Mouse (Mus musculus) heart, postnatal 36 days (tissue): ENCODE measurements at regions not wholly inside any gene's neighbourhood (a gene's known extent, or its start where the extent isn't known, plus 50 kb on each side); places are given as distances from the start of the nearest gene placed in this dataset.

ENCODE experiments used
- DNase-seq, 2 experiments: peaks; one replicate each; pipeline ENCODE4 v3.0.0; 2021 to 2022
- intact Hi-C: fragments of 180-260 bp; cut with DNase I; formaldehyde crosslinking; loops from one replicate; pipeline ENCODE4 v1.15.1; 2025

DNA sequence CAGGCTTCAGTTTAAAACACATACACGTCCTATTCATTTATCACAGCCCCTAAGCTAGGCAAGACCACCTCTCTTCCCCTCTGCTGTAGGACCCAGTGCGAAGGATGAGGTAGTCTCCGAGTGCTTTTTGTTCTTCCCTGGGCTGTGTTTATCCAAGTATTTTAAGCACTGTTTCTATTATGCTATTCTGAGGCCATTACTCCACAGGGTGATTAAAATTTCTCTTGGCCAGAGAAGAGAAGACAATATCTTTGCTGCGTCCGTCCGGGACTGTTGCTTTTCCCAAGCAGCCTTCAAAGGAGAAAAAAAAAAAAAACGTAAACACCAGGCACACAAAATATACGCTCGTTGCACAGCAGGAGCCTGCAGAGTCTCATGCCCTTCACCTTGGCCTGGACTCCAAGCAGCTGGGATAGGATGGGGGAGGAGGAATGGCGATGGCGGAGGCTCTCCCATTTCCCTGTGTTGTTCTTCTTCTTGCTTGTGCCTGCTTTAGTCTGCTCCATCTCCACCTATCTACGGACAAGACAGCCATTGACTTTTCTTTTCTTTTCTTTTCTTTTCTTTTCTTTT is 83.1 kb upstream of the Tbx3 start:
- intact Hi-C loops: no loop called here
- DNase-seq: no peak

GRCm38 (mm10) chr5:119588340-119589272 is 81.9 kb upstream of the Tbx3 start:
- DNase-seq: no peak
- intact Hi-C loops: no loop called here

- DNase-seq: no peak
- intact Hi-C loops: no loop called here
Measured at GRCm38 (mm10) chr5:119591271-119591670, 79.2 kb upstream of the Tbx3 start.

- intact Hi-C loops: no loop called here
Measured at GRCm38 (mm10) chr5:119592891-119593290, 77.6 kb upstream of the Tbx3 start.

GRCm38 (mm10) chr5:119594541-119594940 is 75.9 kb upstream of the Tbx3 start:
- DNase-seq: no peak

More at GRCm38 (mm10) chr5:119592891-119593290, 77.6 kb upstream of the Tbx3 start:
- DNase-seq: no peak

GRCm38 (mm10) chr5:119596295-119596993 is 74.0 kb upstream of the Tbx3 start:
- intact Hi-C loops: no loop called here
- no peak for DNase-seq

More at GRCm38 (mm10) chr5:119594541-119594940, 75.9 kb upstream of the Tbx3 start:
- intact Hi-C loops: no loop called here

DNA sequence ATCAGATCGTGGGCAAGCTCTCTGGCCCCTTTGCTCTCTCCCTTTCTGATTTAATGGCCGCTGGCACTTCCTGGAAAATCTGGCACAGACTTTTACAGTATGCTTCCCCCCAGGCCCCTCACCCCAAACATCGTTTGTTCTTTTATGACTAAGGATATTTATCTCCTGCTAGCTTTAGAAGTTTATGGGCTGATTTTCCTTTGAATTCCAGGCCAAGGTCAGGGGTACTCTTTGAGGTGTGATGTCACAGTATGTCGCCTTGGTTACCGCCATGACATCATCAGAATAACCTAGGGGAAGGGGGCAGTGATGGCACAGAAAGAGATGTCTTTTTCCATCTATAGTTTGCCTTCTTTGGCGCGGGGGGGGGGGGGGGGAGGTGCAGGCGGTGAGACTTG is 73.5 kb upstream of the Tbx3 start:
- DNase-seq: no peak
- intact Hi-C loops: no loop called here

- DNase-seq: no peak
- intact Hi-C loops: no loop called here
Measured at GRCm38 (mm10) chr5:119597530-119597929, 72.9 kb upstream of the Tbx3 start.

DNA sequence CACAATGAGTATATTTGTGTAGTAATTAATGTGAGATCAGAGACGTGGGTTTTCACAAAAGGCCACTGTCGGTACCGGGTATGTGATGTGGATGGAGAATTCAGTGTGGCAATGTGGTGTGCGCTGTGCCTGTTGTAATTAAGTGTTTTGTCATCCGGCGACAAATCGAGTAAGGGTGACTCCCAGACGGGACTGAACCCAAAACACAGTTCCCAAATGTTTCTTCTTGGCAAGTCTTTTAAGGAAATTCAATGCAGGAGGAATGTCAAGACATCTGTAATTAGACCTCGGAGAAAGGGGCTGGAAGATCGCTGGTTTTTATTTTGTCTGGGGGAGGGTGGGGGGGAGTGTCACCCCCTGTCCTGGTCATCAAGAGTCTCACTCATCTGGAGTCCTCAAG is 72.3 kb upstream of the Tbx3 start:
- intact Hi-C loops: no loop called here

DNA sequence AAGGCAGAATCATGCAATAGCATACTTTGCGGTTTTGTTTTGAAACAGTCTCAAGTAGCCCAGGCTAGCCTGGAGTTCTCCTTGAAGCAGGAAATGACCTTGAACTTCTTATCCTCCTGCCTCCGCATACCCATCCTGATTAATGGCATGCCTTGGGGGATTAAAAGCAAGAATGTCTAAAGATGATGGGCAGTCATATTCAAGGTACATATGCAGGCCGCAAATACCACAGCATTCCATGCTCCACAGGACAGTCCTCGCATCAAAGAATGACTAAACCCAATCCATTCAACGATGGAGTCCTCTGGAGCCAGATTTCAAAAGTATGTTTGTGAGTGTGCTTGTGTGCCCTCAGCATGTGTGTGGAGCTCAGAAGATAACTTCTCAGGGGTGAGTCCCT is 69.1 kb upstream of the Tbx3 start:
- intact Hi-C loops: no loop called here
- DNase-seq: no peak

More for the DNA sequence above, 72.3 kb upstream of the Tbx3 start:
- no peak for DNase-seq

DNA sequence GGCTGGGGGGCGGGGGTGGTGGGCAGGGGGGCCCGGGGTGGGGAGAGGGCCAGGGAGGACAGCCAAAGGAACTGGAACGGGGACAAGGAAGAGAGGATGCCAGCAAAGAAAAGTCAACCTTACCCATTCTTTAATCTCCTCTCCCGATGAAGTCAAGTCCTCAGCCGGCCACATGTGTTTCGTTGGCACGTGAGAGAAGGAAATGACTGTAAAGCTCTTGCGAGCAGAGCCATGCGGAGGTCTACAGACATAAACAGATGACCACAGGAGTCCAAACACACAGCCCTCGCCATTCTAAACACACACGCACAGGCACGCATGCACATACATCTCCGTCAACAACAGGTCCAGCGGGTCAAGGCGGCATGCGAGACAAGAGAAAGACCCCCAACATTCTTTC is 68.5 kb upstream of the Tbx3 start:
- intact Hi-C loops: no loop called here
- no peak for DNase-seq

DNA sequence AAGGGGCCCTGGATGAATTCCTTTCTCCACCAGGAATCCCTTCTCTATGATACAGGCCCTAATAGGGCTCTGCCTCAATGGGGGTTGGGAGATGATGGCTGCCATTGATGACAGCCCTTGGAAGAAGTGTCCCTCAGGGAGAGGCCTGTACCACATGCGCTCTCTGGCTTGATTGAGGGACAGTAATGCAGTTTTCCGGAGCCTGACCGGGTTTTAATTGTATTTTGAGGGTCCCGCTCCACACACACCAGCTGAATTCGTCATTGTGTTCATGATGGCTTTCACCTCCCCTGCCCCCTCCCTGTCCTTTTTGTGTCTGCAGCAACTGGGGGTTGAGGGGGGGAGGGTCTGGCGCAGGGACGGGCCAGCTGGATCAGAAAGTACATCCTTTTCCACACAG is 65.0 kb upstream of the Tbx3 start:
- intact Hi-C loops: no loop called here
- peak in 1 of 2 experiments; percentile 14 for DNase-seq

DNA sequence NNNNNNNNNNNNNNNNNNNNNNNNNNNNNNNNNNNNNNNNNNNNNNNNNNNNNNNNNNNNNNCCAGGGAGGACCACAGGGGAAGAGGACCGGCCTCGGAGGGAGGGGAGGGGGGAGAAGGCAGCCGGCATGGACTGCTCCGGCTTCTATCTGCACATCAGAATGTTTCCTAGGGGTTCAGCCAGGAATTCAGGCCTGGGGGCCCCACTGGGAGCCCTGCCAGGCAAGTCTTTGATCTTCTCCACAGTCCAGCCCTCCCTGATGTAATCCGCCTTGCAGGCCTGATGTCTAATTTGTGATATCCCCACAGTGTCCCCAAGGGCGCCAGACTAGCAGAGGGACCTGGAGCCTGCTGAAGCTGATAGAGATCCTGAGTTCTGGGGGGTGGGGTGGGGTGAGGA is 57.1 kb upstream of the Tbx3 start:
- no peak for DNase-seq
- intact Hi-C loops: no loop called here

GRCm38 (mm10) chr5:119613981-119614770 is 56.3 kb upstream of the Tbx3 start:
- intact Hi-C loops: no loop called here

GRCm38 (mm10) chr5:119615681-119616080 is 54.8 kb upstream of the Tbx3 start:
- DNase-seq: no peak
- intact Hi-C loops: no loop called here

More at GRCm38 (mm10) chr5:119613981-119614770, 56.3 kb upstream of the Tbx3 start:
- DNase-seq: no peak

GRCm38 (mm10) chr5:119617856-119618255 is 52.6 kb upstream of the Tbx3 start:
- no peak for DNase-seq
- intact Hi-C loops: no loop called here

DNA sequence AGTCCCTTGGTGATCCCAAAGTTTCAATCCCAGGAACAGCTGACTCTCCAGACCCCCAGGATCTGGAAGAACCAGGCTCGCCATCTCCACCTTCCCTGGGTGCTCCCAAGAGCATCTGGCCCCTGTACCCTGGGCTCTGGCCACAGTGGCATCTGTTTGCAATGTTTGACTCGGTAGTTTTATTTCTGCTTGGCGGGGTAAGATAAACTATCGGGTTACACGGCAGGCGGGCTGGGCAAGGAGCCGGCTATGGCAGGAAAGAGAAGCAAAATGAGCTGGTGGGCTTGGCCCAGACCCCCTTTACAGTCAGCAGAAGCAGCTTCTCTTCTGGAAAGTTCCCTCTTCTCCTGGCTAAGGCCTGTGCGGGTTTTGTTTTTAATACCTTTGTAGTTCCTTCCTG is 50.6 kb upstream of the Tbx3 start:
- intact Hi-C loops: no loop called here
- no peak for DNase-seq
